Mouse (Mus musculus) kidney, postnatal 4 days (tissue): ENCODE measurements around the gene Bag6.

ENCODE experiments used
- DNase-seq, 2 experiments: peaks; one replicate each; pipeline ENCODE4 v3.0.0; 2021; ENCODE audit warnings: mixed read lengths in 2 of 2

The Bag6 gene

GRCm38 (mm10) chr17:35196321-35196641, 61.3 kb downstream of the Bag6 start:
- DNase-seq: no peak
